Mouse (Mus musculus) Muller cell, postnatal 12 days (primary cell): ENCODE data around the gene Aptx.
A peak's percentile ranks its signal among the peaks of the same experiment; 100 is the strongest.

ENCODE experiments used
- DNase-seq: peaks from one replicate; pipeline ENCODE4 v3.0.0-alpha.2; 2015; ENCODE audit errors: inconsistent ontology term

The Aptx gene

DNA sequence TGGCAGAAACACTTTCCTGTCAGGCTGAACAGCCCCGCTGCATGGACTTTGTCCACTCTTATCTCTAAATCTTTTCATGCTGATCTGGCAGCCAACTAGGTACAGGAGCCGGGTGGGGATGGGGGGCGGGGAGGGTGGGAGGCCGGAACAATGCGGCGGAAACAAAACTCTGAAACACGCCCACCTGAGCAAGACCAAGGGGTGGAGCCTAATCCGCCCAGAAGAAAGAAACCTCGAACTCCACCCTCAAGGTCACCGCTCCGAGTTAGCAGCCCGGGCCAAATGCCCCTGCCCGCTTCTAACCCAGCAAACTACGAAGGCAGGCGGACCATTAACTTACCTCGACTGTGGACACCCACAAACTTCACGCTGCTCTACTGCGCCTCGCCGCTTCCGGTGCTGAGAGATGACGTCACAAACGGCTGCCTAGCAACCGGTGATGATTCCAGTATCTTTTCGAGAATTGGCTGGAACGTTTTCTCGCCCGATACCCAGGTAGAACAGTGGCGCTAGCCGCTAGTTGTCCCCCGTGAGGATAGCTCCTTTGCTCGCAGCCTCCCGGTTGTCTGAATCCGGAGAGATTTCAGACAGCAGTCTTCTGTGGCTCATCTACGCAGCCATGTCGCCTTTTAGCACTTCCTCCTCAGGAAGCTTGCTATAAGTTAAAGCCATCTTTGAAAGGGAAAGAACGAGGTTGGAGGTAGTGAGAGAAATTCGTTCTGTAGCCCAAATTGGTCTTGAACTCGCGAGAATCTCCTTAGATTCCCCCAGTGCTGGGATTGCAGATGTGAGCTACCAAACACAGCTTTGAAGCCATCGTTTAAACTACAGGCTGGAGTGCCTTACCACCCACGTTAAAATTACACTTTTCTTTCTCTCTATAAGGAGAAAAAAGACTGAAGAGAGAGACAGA is at the start of gene Aptx:
Gene Aptx (minus strand): TSS at position 398 of the 913 bp plus-strand sequence.
- peak; percentile 90 for DNase-seq

DNA sequence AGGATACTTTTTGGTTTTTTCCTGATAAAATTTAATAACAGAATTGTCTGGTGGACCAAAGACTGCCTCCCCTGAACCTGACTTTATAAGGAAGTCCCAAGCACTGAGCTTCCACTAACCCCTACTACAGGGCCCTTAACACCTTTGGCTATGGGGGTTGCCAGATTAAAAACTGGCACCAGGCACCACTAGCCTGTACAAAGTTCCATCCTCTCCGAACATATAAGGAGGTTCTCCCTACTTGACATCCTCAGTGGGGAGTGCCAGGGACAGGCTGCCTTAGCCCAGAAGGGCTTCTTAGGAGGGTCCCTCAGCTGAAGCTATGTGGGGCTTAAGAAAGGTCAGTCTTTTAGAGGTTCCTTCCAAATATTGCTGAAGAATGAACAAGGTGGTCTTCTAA is 32.4 kb upstream of the Aptx start:
- DNase-seq = no peak

DNA sequence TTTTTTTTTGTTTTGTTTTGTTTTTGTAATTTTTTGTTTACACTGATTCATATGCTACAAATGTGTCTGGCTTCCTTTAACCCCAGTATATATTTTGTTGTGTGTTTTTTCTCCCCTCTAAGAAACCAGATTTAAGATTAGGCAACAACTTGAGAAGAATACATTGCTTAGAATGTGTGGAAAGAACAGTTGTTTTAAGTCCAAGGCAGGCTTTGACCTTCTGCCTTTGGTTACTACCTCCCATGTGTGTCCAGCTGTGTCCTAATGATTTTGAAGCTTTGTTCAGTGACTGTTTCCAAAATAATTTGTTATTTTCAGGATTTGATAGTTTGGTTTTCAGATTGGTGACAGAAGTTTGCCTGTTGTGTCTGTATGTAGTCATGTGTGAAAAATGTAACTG is 28.3 kb upstream of the Aptx start:
- no peak for DNase-seq

GRCm38 (mm10) chr4:40727247-40727646 is 24.3 kb upstream of the Aptx start:
- DNase-seq = no peak

DNA sequence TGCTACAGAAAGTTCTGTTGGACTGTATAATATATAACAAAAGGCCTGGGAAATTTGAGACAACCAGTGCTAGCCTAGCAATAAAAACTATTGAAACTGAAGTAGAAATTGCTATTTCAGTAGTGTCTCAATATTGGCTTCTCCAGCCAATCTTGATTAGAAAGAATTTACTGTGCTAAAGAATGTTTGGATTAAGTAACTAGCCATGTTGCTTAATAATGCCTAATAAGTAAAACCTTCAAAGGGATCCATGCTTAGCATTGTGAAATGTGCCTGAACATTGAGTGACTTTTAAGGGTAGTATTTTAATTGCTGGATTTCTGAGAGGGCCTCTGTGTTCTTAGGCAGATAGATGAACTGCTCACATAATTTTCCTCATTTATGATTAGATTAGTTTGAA is 22.6 kb upstream of the Aptx start:
- no peak for DNase-seq

- no peak for DNase-seq
Measured at GRCm38 (mm10) chr4:40725141-40725540, 22.1 kb upstream of the Aptx start.

- DNase-seq = no peak
Measured at GRCm38 (mm10) chr4:40722687-40723460, 19.9 kb upstream of the Aptx start.

DNA sequence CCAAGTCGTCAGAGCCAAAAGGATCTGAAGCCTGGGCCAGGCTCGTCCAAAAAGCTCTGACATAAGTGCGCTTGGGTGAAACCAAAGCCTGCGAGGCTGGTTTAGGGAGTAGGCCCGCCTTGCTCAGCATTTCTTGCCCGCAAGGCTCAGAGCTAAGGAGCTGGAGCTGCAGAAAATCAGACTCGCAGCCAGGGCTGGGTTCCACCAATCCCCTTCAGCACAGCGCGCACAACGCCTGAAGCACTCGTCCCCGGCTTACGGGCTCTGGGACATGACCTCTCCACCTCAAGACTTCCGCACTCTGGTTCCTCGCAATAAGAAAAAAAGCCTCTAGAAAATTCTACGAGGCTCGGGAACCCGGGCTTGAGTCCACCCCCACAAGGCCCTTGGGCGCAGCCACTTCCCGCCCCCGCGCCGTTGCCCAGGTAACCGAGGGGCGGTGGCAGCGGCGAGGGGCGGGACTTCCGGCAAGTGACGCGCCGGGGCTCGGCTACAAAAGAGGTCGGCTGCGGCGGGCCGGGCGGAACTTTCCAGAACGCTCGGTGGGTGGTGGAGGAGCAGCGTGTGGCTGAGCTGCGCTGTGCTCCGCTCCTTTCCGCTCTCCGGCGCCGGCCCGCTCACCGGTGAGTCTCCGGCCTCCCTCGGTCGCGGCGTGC is 19.1 kb upstream of the Aptx start, which contains the start of gene Dnaja1:
Gene Dnaja1 (plus strand): TSS at position 140 of the 656 bp plus-strand sequence.
- peak; percentile 98 for DNase-seq

GRCm38 (mm10) chr4:40720910-40721309 is 17.9 kb upstream of the Aptx start:
- DNase-seq = no peak

DNA sequence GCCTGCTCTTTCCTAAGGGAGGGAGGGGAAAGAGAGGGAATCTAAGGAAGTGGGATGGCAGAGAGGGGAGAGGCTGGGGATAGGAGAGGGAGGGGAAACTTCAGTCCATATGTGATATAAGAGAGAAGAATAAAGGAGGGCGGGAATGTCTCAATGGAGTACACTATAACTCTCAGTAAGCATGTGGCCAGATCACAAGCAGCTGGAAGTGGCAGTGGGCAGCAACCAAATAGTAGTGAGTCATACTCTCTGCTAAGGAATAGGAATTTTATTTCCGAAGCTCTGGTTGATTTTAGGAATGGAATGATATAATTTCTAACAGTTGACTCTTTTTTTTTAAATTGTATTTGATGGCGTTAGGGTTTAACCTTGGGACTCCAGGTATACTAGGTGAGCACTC is 14.1 kb upstream of the Aptx start:
- no peak for DNase-seq

- peak; percentile 77 for DNase-seq
Measured at GRCm38 (mm10) chr4:40703710-40704275, 799 bp upstream of the Aptx start.

GRCm38 (mm10) chr4:40701796-40702195 is 1.2 kb downstream of the Aptx start:
- DNase-seq = no peak

- DNase-seq = no peak
Measured at GRCm38 (mm10) chr4:40700216-40700615, 2.8 kb downstream of the Aptx start.

DNA sequence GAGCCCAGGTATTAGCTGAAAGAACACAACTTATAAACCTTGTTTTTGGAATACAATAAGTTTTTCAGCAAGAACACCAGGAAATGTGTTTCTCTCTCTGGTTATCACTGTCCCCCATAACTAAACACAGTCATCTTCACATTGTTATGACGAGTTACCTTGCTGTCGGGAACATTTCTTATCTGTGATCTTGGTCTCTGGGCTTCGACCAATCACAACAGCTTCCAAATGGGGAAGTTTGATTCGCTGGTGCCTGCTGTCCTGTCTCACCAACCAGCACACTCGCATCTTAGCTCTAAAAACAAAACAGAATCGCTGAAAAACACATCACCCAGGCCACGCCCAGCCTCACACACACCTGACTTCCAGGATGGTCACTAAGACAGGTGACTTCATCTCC is 5.9 kb downstream of the Aptx start:
- DNase-seq = no peak

DNA sequence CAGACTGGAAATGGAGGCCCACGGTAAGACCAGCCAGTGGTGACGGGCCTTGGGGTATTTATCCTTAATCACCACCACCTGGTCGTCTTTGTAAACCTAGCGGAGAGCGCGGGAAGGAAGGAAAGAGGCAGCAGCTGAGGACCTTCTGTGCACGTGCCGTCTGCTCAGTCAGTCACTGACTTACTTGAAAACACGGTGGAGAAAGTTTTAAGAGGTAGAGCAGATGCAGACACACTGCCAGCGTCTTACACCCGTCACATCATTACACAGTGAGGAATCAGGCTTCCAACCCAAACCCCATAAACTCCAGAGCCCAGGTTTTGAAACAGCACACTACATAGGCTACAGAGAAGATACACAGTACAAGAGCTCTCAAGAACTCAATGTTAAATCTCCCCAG is 11.9 kb downstream of the Aptx start:
- no peak for DNase-seq

DNA sequence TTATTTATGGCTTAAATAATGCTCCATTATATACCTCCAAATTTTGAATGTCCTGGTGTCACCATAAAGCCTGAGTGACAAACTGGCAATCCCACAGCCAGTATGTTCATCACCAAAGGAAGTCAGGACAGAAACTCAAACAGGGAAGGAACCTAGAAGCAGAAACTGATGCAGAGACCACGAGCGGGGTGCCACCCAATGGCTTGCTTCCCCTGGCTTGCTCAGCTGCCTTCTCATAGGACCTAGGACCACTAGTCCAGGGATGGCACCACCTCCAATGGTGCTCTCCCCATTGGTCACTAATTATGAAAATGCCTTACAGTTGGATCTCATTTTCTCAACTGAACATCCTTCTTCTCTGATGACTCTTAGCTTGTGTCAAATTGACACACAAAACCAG is 19.7 kb downstream of the Aptx start:
- no peak for DNase-seq

- DNase-seq = no peak
Measured at GRCm38 (mm10) chr4:40682359-40682758, 20.6 kb downstream of the Aptx start.

DNA sequence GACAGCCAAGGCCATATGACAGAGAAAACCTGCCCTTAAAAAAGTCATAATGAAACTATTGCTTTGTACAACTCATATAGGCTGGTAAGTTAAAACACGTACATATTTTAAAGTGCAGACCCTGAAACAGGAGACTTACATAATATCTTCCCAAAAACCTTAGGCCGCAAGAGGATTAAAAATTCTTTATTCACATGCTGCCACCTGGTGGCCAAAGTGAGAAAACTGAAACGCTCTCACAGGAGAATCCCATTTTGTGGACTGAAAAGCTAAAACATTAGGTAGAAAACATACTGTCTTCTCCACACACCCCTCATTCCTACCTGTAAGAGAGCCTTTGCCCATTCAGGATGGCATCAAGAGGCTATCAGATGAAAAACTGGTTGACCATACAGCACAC is 21.1 kb downstream of the Aptx start:
- DNase-seq = peak; percentile 24

DNA sequence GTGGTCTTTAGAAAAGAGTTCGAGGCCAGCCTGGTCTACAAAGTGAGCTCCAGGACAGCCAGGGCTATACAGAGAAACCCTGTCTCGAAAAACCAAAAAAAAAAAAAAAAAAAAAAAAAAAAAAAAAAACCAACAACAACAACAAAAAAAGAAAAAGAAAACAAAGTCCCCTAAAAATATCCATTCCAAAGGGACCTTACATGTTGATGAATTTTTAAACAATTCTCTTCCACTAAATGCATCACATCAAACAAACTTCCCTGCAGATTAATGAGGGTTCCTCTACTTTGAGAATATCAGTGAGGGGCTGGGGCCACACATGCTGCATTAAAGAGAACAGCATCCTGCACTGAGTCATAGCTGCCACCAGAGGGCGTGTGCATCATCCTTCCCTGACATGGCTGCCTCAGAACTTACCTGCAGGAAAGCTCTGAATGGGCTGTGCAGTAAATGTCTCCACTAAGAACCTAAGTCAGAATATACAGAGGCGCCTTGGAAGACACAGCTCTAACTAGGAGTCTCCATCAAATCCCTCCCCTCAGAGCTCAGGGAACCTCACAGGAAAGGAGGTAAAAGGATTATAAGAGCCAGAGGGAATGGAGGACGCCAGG is 22.6 kb downstream of the Aptx start:
- peak; percentile 19 for DNase-seq

DNA sequence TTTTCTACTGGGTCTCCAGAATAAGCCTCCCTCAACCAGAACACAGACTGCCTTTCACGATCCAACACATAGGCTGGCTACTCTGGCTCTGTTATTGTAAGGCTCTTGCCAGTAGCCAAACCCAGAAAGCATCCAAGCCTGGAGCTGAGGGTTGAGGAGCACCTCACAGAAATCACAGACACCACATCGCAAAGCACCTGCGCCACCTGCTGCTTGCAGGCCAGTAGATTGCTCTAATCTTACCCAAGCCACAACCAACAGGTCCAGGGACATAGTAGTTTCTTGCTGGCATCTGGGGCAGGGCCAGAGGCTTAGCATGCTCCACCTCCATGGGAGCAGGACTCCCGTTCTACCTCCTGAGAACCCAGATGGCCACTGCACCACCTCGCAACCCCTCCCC is 25.9 kb downstream of the Aptx start:
- DNase-seq = peak; percentile 30

DNA sequence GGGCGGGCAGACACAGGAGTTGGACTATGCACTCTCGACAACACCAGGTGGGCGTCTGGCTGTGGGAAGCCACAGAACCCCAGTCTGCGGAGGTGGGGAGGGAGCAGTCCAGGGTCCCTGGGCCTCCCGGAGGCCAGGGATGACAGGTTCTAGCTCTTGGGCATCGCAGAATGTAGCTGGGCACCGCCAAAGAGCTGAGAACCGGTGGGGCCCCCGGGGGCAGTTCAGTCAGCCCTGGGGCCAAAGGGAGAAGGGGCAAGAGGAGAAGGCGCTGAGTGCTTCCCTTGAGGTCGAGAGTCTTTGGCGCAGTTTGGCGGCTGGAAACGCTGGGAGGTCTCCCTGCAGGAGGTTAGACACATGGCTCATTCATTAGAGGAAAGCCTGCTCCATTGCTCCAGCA is 26.7 kb downstream of the Aptx start:
- peak; percentile 10 for DNase-seq
